Mouse (Mus musculus) MEL (cell line): ENCODE data around the gene Zmym6. TPM values are rescaled to one million over a fixed set of nuclear protein-coding genes. Genes with fewer than 3 reads are reported as not detected.

Experiments used
- DNase-seq: peaks from one replicate; pipeline ENCODE4 v3.0.0; 2011; ENCODE audit warnings: low read depth, low spot score
- H3K27ac ChIP-seq: 2 replicates; pipeline ENCODE4 v1.5.1; 2012; ENCODE audit warnings: low read depth, mild to moderate bottlenecking, control low read depth, low read length, moderate library complexity; ENCODE audit not compliant: control insufficient read depth
- H3K27me3 ChIP-seq, 2 experiments: fragments of 150-350 bp in 1 of 2; sonication (generic) in 1 of 2; 2 replicates each; pipeline ENCODE4 v1.6.1; 2012; ENCODE audit warnings: low read length in 2 of 2, mild to moderate bottlenecking in 2 of 2, improper control_type of control experiment in 1 of 2, moderate library complexity in 1 of 2; ENCODE audit not compliant: insufficient read depth in 2 of 2, control insufficient read depth in 1 of 2
- H3K36me3 ChIP-seq, 2 experiments: 2 replicates each; pipeline ENCODE4 v1.6.1; 2012 to 2014; ENCODE audit warnings: low read length in 2 of 2, improper control_type of control experiment in 1 of 2, inconsistent platforms in 1 of 2, mild to moderate bottlenecking in 1 of 2; ENCODE audit not compliant: insufficient read depth in 2 of 2, control insufficient read depth in 1 of 2
- H3K4me1 ChIP-seq, 2 experiments: fragments of 150-350 bp in 1 of 2; sonication (generic) in 1 of 2; 2 replicates each; pipeline ENCODE4 v1.6.1; 2012; ENCODE audit warnings: low read length in 2 of 2, improper control_type of control experiment in 1 of 2, mild to moderate bottlenecking in 1 of 2; ENCODE audit not compliant: insufficient read depth in 2 of 2, control insufficient read depth in 1 of 2
- H3K4me3 ChIP-seq, 2 experiments: fragments of 150-350 bp in 1 of 2; sonication (generic) in 1 of 2; 2 replicates each; pipeline ENCODE4 v1.5.1; 2012; ENCODE audit warnings: low read depth in 2 of 2, low read length in 2 of 2, mild to moderate bottlenecking in 2 of 2, moderate library complexity in 2 of 2, control low read depth in 1 of 2, improper control_type of control experiment in 1 of 2; ENCODE audit not compliant: control insufficient read depth in 1 of 2, insufficient read depth in 1 of 2
- H3K79me2 ChIP-seq: 2 replicates; pipeline ENCODE4 v1.6.1; 2012; ENCODE audit warnings: mild to moderate bottlenecking, low read length, moderate library complexity; ENCODE audit not compliant: control insufficient read depth, poor library complexity, insufficient read depth
- H3K9ac ChIP-seq: 2 replicates; pipeline ENCODE4 v1.6.1; 2012; ENCODE audit warnings: low read depth, mild to moderate bottlenecking, control low read depth, low read length, moderate library complexity; ENCODE audit not compliant: control insufficient read depth, poor library complexity, severe bottlenecking
- H3K9me3 ChIP-seq: fragments of 150-350 bp; sonication (generic); replicated peaks from 2 replicates; pipeline ENCODE4 v1.6.1; 2012; ENCODE audit warnings: mild to moderate bottlenecking, low read length, improper control_type of control experiment, moderate library complexity; ENCODE audit not compliant: insufficient read depth
- BHLHE40 ChIP-seq: IDR thresholded peaks from 2 replicates; pipeline ENCODE4 v1.6.1; 2012; ENCODE audit warnings: low read depth, mild to moderate bottlenecking, inconsistent platforms, low read length, improper control_type of control experiment, borderline replicate concordance
- EP300 ChIP-seq, 2 experiments: IDR thresholded peaks; 2 replicates each; pipeline ENCODE4 v1.6.1; 2011; ENCODE audit warnings: improper control_type of control experiment in 2 of 2, low read length in 2 of 2, low read depth in 1 of 2, mild to moderate bottlenecking in 1 of 2
- GATA1 ChIP-seq: IDR thresholded peaks from 2 replicates; pipeline ENCODE4 v1.6.1; 2011; ENCODE audit warnings: low read depth, low read length, improper control_type of control experiment
- JUND ChIP-seq: IDR thresholded peaks from 2 replicates; pipeline ENCODE4 v1.6.1; 2011; ENCODE audit warnings: low read depth, mild to moderate bottlenecking, improper control_type of control experiment, low read length
- MAFK ChIP-seq: IDR thresholded peaks from 2 replicates; pipeline ENCODE4 v1.6.1; 2011; ENCODE audit warnings: low read depth, mild to moderate bottlenecking, low read length, improper control_type of control experiment, borderline replicate concordance
- MAZ ChIP-seq: IDR thresholded peaks from 2 replicates; pipeline ENCODE4 v1.6.1; 2012; ENCODE audit warnings: low read depth, mild to moderate bottlenecking, inconsistent platforms, low read length, improper control_type of control experiment
- MXI1 ChIP-seq: IDR thresholded peaks from 2 replicates; pipeline ENCODE4 v1.6.1; 2011; ENCODE audit warnings: mild to moderate bottlenecking, low read depth, low read length, improper control_type of control experiment
- MYC ChIP-seq: IDR thresholded peaks from 2 replicates; pipeline ENCODE4 v1.6.1; 2011; ENCODE audit warnings: low read depth, mild to moderate bottlenecking, low read length, improper control_type of control experiment, moderate library complexity
- NELFE ChIP-seq: IDR thresholded peaks from 2 replicates; pipeline ENCODE4 v1.6.1; 2011; ENCODE audit warnings: low read depth, low read length, improper control_type of control experiment
- NRF1 ChIP-seq: IDR thresholded peaks from 2 replicates; pipeline ENCODE4 v1.6.1; 2014; ENCODE audit warnings: low read depth, mild to moderate bottlenecking, inconsistent platforms, low read length, improper control_type of control experiment, moderate library complexity; ENCODE audit not compliant: poor library complexity, insufficient read depth, severe bottlenecking
- POLR2A ChIP-seq, 2 experiments: IDR thresholded peaks; 2 replicates each; pipeline ENCODE4 v1.6.1; 2011 to 2012; ENCODE audit warnings: low read length in 2 of 2, mild to moderate bottlenecking in 2 of 2, control low read depth in 1 of 2, improper control_type of control experiment in 1 of 2, low read depth in 1 of 2, moderate library complexity in 1 of 2; ENCODE audit not compliant: control insufficient read depth in 1 of 2, insufficient read depth in 1 of 2, poor library complexity in 1 of 2
- POLR2AphosphoS2 ChIP-seq: IDR thresholded peaks from 2 replicates; pipeline ENCODE4 v1.6.1; 2011; ENCODE audit warnings: low read length, improper control_type of control experiment
- RAD21 ChIP-seq: IDR thresholded peaks from 2 replicates; pipeline ENCODE4 v1.6.1; 2011; ENCODE audit warnings: mild to moderate bottlenecking, low read depth, low read length, improper control_type of control experiment
- SIN3A ChIP-seq: IDR thresholded peaks from 2 replicates; pipeline ENCODE4 v1.6.1; 2012; ENCODE audit warnings: low read length, improper control_type of control experiment, inconsistent platforms
- SMC3 ChIP-seq: IDR thresholded peaks from 2 replicates; pipeline ENCODE4 v1.6.1; 2011; ENCODE audit warnings: low read depth, low read length, improper control_type of control experiment
- TBP ChIP-seq: IDR thresholded peaks from 2 replicates; pipeline ENCODE4 v1.8.0; 2011; ENCODE audit warnings: low read depth, low read length, improper control_type of control experiment
- TCF12 ChIP-seq: IDR thresholded peaks from 2 replicates; pipeline ENCODE4 v1.6.1; 2014; ENCODE audit warnings: low read depth, mild to moderate bottlenecking, inconsistent platforms, low read length, improper control_type of control experiment, moderate library complexity
- UBTF ChIP-seq: IDR thresholded peaks from 2 replicates; pipeline ENCODE4 v1.6.1; 2012; ENCODE audit warnings: low read depth, mild to moderate bottlenecking, inconsistent platforms, low read length, improper control_type of control experiment, moderate library complexity, borderline replicate concordance; ENCODE audit not compliant: insufficient read depth
- ZC3H11A ChIP-seq: IDR thresholded peaks from 2 replicates; pipeline ENCODE4 v1.6.1; 2012; ENCODE audit warnings: low read depth, mild to moderate bottlenecking, inconsistent platforms, low read length, improper control_type of control experiment
- ZMIZ1 ChIP-seq: IDR thresholded peaks from 2 replicates; pipeline ENCODE4 v1.6.1; 2012; ENCODE audit warnings: low read depth, mild to moderate bottlenecking, inconsistent platforms, low read length, improper control_type of control experiment, moderate library complexity
- polyA plus RNA-seq, 2 experiments: library from polyadenylated mRNA; stranded (reverse) in 1 of 2; unstranded in 1 of 2; fragments of >175 nt in 1 of 2; fragments of >200 nt in 1 of 2; gene quantifications; 2 replicates each; pipeline versions ENCODE4 v1.2.1 to v1.2.4; 2012; ENCODE audit warnings: low replicate concordance in 2 of 2, low read depth in 1 of 2; ENCODE audit not compliant: insufficient read length in 2 of 2, insufficient read depth in 1 of 2, missing spikeins in 1 of 2
- total RNA-seq: library from RNA; depleted of rRNA; stranded (reverse); fragments of 300-350 nt; gene quantifications from 2 replicates; pipeline ENCODE4 v1.2.3, GENCODE M21; 2012

Zmym6 gene
- total and polyA plus RNA-seq, 3 experiments = not detected

- no peaks in the 10 kb centered on the region for H3K9me3 ChIP-seq
- no peak for TF ChIP-seq RAD21
- no peak for TF ChIP-seq POLR2A (IDR thresholded peaks at IDR 0.05; ENCODE audit: control insufficient read depth in 1 of 2, insufficient read depth in 1 of 2, low read depth in 1 of 2, low read length in 2 of 2, poor library complexity in 1 of 2)
- TF ChIP-seq TBP = no peak
- TF ChIP-seq GATA1 = no peak
- TF ChIP-seq SIN3A = no peak
- no peak for TF ChIP-seq NELFE
- TF ChIP-seq ZC3H11A = no peak
- no peak for TF ChIP-seq POLR2AphosphoS2
- TF ChIP-seq TCF12 = no peak
- no peak for TF ChIP-seq JUND
- no peak for TF ChIP-seq MYC
- TF ChIP-seq MAZ = no peak
- TF ChIP-seq MXI1 = no peak
- TF ChIP-seq UBTF = no peak
- TF ChIP-seq NRF1 = no peak
- TF ChIP-seq EP300 (IDR thresholded peaks at IDR 0.05; ENCODE audit: low read depth in 1 of 2, low read length in 2 of 2) = no peak
- DNase-seq = no peak
- H3K36me3 ChIP-seq = no peaks in the 10 kb centered on the region
- H3K79me2 ChIP-seq = no peaks in the 10 kb centered on the region
- no peak overlapping the region for H3K27ac ChIP-seq
- no peaks in the 10 kb centered on the region for H3K4me1 ChIP-seq
- H3K4me3 ChIP-seq = no peak overlapping the region
- H3K9ac ChIP-seq = no peak overlapping the region
- no peaks in the 10 kb centered on the region for H3K27me3 ChIP-seq
Measured at GRCm38 (mm10) chr4:127167096-127167495, 89.9 kb downstream of the Zmym6 start.

DNA sequence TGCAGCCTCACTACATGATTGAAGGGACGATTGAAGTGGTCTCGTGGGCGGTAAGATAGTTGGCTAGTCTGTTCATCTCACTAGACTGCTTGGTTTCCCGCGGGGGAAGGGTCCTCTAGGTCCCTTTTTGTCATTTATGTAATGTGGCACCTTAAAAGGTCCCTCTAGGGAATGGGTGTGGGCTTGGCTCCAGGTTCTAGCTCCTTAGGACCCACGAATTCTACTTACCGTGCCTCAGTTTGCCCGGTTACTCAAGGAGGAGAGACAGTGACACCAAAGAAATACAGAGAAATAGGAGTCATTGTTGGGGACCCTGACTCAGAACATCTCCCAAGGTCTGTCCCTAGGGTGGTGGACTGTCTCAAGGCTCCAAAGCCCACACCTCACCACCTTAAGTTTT lies 90.5 kb downstream of the Zmym6 start:
- Histone ChIP-seq H3K79me2 (no peaks in the 10 kb centered on the region), H3K9ac (no peak overlapping the region), H3K9me3 (no peaks in the 10 kb centered on the region), H3K27ac (no peak overlapping the region), H3K4me1 (no peaks in the 10 kb centered on the region), H3K36me3 (no peaks in the 10 kb centered on the region), H3K4me3 (no peak overlapping the region), H3K27me3 (no peaks in the 10 kb centered on the region)
- DNase-seq = no peak
- TF ChIP-seq TCF12 = no peak
- no peak for TF ChIP-seq MAFK
- no peak for TF ChIP-seq POLR2AphosphoS2
- TF ChIP-seq SMC3 = no peak
- no peak for TF ChIP-seq ZMIZ1
- TF ChIP-seq BHLHE40 = no peak
